Mouse (Mus musculus) G1E (cell line): Measurements from ENCODE around the gene Ankfy1. TPM values are rescaled to one million over a fixed set of nuclear protein-coding genes. Genes with fewer than 3 reads are reported as not detected.

Experiments used
- ATAC-seq: 2 replicates; pipeline ENCODE4 v1.8.0; 2016; ENCODE audit warnings: mild to moderate bottlenecking; ENCODE audit not compliant: insufficient number of reproducible peaks, poor library complexity, low FRiP score, severe bottlenecking; ENCODE audit errors: extremely low read depth
- DNase-seq: peaks from one replicate; pipeline ENCODE4 v3.0.0; 2012; ENCODE audit warnings: low spot score
- H3K27me3 ChIP-seq: 2 replicates; pipeline ENCODE4 v1.6.1; 2012; ENCODE audit warnings: mild to moderate bottlenecking, low read length, inconsistent platforms; ENCODE audit not compliant: insufficient read depth
- H3K36me3 ChIP-seq: replicated peaks from 2 replicates; pipeline ENCODE3; 2012; ENCODE audit warnings: mild to moderate bottlenecking, inconsistent platforms
- H3K4me1 ChIP-seq: 2 replicates; pipeline ENCODE4 v1.6.1; 2012; ENCODE audit warnings: low read depth, low read length, inconsistent platforms, mixed read lengths; ENCODE audit not compliant: insufficient read depth
- H3K4me3 ChIP-seq: 2 replicates; pipeline ENCODE4 v1.5.1; 2012; ENCODE audit warnings: low read depth, mild to moderate bottlenecking, inconsistent platforms, low read length, moderate library complexity, mixed read lengths
- H3K9me3 ChIP-seq: replicated peaks from 2 replicates; pipeline ENCODE4 v1.6.1; 2012; ENCODE audit warnings: inconsistent platforms
- CTCF ChIP-seq: IDR thresholded peaks from 2 replicates; pipeline ENCODE4 v1.5.1; 2012; ENCODE audit warnings: low read depth, low read length, inconsistent platforms, mixed read lengths
- GATA1 ChIP-seq: IDR thresholded peaks from 2 replicates; pipeline ENCODE4 v1.6.1; 2012; ENCODE audit warnings: borderline replicate concordance, low read length, inconsistent platforms, mixed read lengths
- GATA2 ChIP-seq: IDR thresholded peaks from 2 replicates; pipeline ENCODE4 v1.6.1; 2012; ENCODE audit warnings: low read depth, low read length, inconsistent platforms, borderline replicate concordance
- POLR2AphosphoS5 ChIP-seq: IDR thresholded peaks from 2 replicates; pipeline ENCODE4 v1.6.1; 2012; ENCODE audit warnings: low read depth, low read length, inconsistent platforms; ENCODE audit not compliant: insufficient replicate concordance
- TAL1 ChIP-seq: conservative IDR thresholded peaks from 2 replicates; pipeline ENCODE4 v1.6.1; 2012; ENCODE audit warnings: low read depth, low read length, inconsistent platforms, mixed read lengths
- polyA plus RNA-seq: library from polyadenylated mRNA; stranded (reverse); fragments of >175 nt; gene quantifications from 2 replicates; pipeline ENCODE4 v1.2.3, GENCODE M21; 2012
- total RNA-seq, 2 experiments: library from RNA; stranded (forward) in 1 of 2; stranded (reverse) in 1 of 2; fragments of 200-1000 nt in 1 of 2; fragments of >200 nt in 1 of 2; fragmentation: Nextera tagmentation in 1 of 2; gene quantifications; 2 replicates each; pipeline ENCODE4 v1.2.3; 2014 to 2017

The Ankfy1 gene
- total and polyA plus RNA-seq, 3 experiments: 26.5 to 80.8 (median 63.6) TPM

GRCm38 (mm10) chr11:72803038-72803437, 113.2 kb downstream of the Ankfy1 start:
- Histone ChIP-seq H3K9me3 (no peaks in the 10 kb centered on the region), H3K4me1 (peaks cover 11% of the 10 kb centered on the region), H3K36me3 (peaks cover 53% of the 10 kb centered on the region), H3K4me3 (no peak overlapping the region), H3K27me3 (no peaks in the 10 kb centered on the region)
- no peak for DNase-seq
- TF ChIP-seq TAL1 (no peak), GATA2 (no peak), CTCF (no peak), POLR2AphosphoS5 (no peak), GATA1 (no peak)
- ATAC-seq: no peak

- H3K27me3 ChIP-seq: no peaks in the 10 kb centered on the region
- TF ChIP-seq POLR2AphosphoS5 (no peak), GATA1 (no peak), GATA2 (no peak), TAL1 (no peak), CTCF (no peak)
- peaks cover 44% of the 10 kb centered on the region for H3K36me3 ChIP-seq
- ATAC-seq: no peak
- no peak overlapping the region for H3K4me3 ChIP-seq
- H3K4me1 ChIP-seq: peaks cover 11% of the 10 kb centered on the region
- DNase-seq: no peak
- H3K9me3 ChIP-seq: no peaks in the 10 kb centered on the region
Observed at GRCm38 (mm10) chr11:72804586-72804985, 114.8 kb downstream of the Ankfy1 start.

DNA sequence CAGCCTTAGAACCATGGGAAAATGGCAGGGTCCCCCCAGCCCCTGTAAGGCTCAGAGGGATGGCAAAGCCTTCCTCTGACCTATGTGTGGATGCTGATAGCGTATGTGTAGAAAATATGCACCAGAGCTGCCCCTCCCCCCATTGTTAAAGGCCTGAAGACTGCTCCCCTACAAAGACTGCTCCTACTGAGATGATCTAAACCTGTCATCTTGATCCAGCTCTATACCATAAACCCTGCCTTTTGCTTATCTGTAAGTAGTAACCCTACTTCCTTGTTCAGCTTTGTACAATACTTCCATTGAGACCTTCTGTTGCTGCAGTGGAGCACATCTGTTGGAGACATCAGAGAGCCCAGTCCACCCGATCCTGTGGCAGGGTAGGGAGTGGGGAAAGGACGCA, 115.4 kb downstream of the Ankfy1 start:
- peaks cover 11% of the 10 kb centered on the region for H3K4me1 ChIP-seq
- no peak for DNase-seq
- no peak for ATAC-seq

GRCm38 (mm10) chr11:72806556-72806955, 116.8 kb downstream of the Ankfy1 start:
- Histone ChIP-seq H3K4me3 (no peak overlapping the region), H3K9me3 (no peaks in the 10 kb centered on the region), H3K27me3 (no peaks in the 10 kb centered on the region), H3K36me3 (peaks cover 34% of the 10 kb centered on the region), H3K4me1 (peaks cover 8% of the 10 kb centered on the region)
- ATAC-seq (no peak), DNase-seq (no peak)
- TF ChIP-seq GATA1 (no peak), GATA2 (no peak), TAL1 (no peak), CTCF (no peak), POLR2AphosphoS5 (no peak)

More for the DNA sequence above, 115.4 kb downstream of the Ankfy1 start:
- TF ChIP-seq CTCF (no peak), GATA2 (no peak), TAL1 (no peak), POLR2AphosphoS5 (no peak), GATA1 (no peak)
- H3K27me3 ChIP-seq: no peaks in the 10 kb centered on the region
- H3K4me3 ChIP-seq: no peak overlapping the region
- H3K9me3 ChIP-seq: no peaks in the 10 kb centered on the region
- peaks cover 38% of the 10 kb centered on the region for H3K36me3 ChIP-seq

- no peaks in the 10 kb centered on the region for H3K27me3 ChIP-seq
- peaks cover 8% of the 10 kb centered on the region for H3K4me1 ChIP-seq
- no peak for TF ChIP-seq POLR2AphosphoS5
- TF ChIP-seq CTCF: no peak
- no peak for TF ChIP-seq TAL1
- TF ChIP-seq GATA1: no peak
- TF ChIP-seq GATA2: no peak
- no peak for DNase-seq
- H3K9me3 ChIP-seq: no peaks in the 10 kb centered on the region
- H3K4me3 ChIP-seq: no peak overlapping the region
- H3K36me3 ChIP-seq: peaks cover 24% of the 10 kb centered on the region
- no peak for ATAC-seq
Observed at GRCm38 (mm10) chr11:72807992-72808391, 118.2 kb downstream of the Ankfy1 start.

GRCm38 (mm10) chr11:72813687-72814086, 123.9 kb downstream of the Ankfy1 start:
- H3K4me1 ChIP-seq: no peaks in the 10 kb centered on the region
- no peak for DNase-seq
- H3K9me3 ChIP-seq: no peaks in the 10 kb centered on the region
- no peak overlapping the region for H3K4me3 ChIP-seq
- no peak for TF ChIP-seq POLR2AphosphoS5
- no peak for TF ChIP-seq GATA1
- TF ChIP-seq TAL1: no peak
- H3K36me3 ChIP-seq: peaks cover 16% of the 10 kb centered on the region
- H3K27me3 ChIP-seq: no peaks in the 10 kb centered on the region
- no peak for ATAC-seq
